In genomic region chr5:115491771-115492322, GRCm38 (mm10) we compare ENCODE assay signal across 7 mouse cellular contexts. TPM values are rescaled to one million over a fixed set of nuclear protein-coding genes. Genes with fewer than 3 reads are reported as not detected.
DNase-seq lines count a peak whose midpoint lies in the region; ATAC-seq and TF ChIP-seq lines count a peak whose summit lies in the region.

No protein-coding gene starts in this region.

- H3K4me2 ChIP-seq in forebrain, postnatal 0 days (ENCODE audit: low read depth): peak overlapping the region; percentile 45
- H3K4me2 ChIP-seq in hindbrain, embryonic 12.5 days (replicated peaks): peak overlapping the region; percentile 54
- H3K4me2 ChIP-seq in midbrain, postnatal 0 days (ENCODE audit: low read depth, low read length, poor library complexity, severe bottlenecking): peak overlapping the region; percentile 68

- H3K9me3 ChIP-seq in forebrain, postnatal 0 days (ENCODE audit: low read length): no peaks in the 10 kb centered on the region
- no peaks in the 10 kb centered on the region for H3K9me3 ChIP-seq in hindbrain, embryonic 12.5 days (replicated peaks)
- no peaks in the 10 kb centered on the region for H3K9me3 ChIP-seq in midbrain, postnatal 0 days (ENCODE audit: low read length)

- no peak for ATAC-seq in forebrain, postnatal 0 days
- no peak for ATAC-seq in hindbrain, embryonic 12.5 days (ENCODE audit: low FRiP score)
- no peak for ATAC-seq in midbrain, postnatal 0 days (ENCODE audit: low FRiP score)

- DNase-seq in MN1 (ENCODE audit: low spot score): peak; percentile 90
- no peak for DNase-seq in forebrain, postnatal 0 days
- DNase-seq in liver, adult 2 months (ENCODE audit: extremely low read depth, low read depth, low spot score): peak; percentile 43
- DNase-seq in midbrain, postnatal 0 days (ENCODE audit: low spot score): peak; percentile 33
- peak; percentile 30 to 51 for DNase-seq in thymus, postnatal 36 days

- 5% methylated on average over 28 of the region's 28 CpGs for WGBS in forebrain, postnatal 0 days
- WGBS in hindbrain, embryonic 12.5 days: 5% methylated on average over 28 of the region's 28 CpGs
- 7% methylated on average over 28 of the region's 28 CpGs for WGBS in liver, adult 2 months
- WGBS in midbrain, postnatal 0 days: 4% methylated on average over 28 of the region's 28 CpGs

- H3K4me3 ChIP-seq in bone marrow macrophage, adult 2 months (ENCODE audit: insufficient read depth, low read length): peak overlapping the region; percentile 43
- H3K4me3 ChIP-seq in forebrain, postnatal 0 days (ENCODE audit: low read depth, low read length): no peak overlapping the region
- H3K4me3 ChIP-seq in hindbrain, embryonic 12.5 days: peak overlapping the region; percentile 20
- H3K4me3 ChIP-seq in liver, adult 2 months (ENCODE audit: insufficient read depth, low read depth, low read length): no peak overlapping the region
- H3K4me3 ChIP-seq in midbrain, postnatal 0 days (ENCODE audit: low read depth, low read length): peak overlapping the region; percentile 23

- H3K4me1 ChIP-seq in bone marrow macrophage, adult 2 months (ENCODE audit: control insufficient read depth, insufficient read depth, low read length): peaks cover 16% of the 10 kb centered on the region
- H3K4me1 ChIP-seq in forebrain, postnatal 0 days (ENCODE audit: insufficient read depth): peaks cover 6% of the 10 kb centered on the region; the same call in 1 of the 2 replicates
- H3K4me1 ChIP-seq in hindbrain, embryonic 12.5 days: peaks cover 20% of the 10 kb centered on the region
- peaks cover 2% of the 10 kb centered on the region; the same call in 1 of the 2 replicates for H3K4me1 ChIP-seq in liver, adult 2 months (ENCODE audit: control insufficient read depth, insufficient read depth, low read length)
- peaks cover 6% of the 10 kb centered on the region; the same call in 1 of the 2 replicates for H3K4me1 ChIP-seq in midbrain, postnatal 0 days (ENCODE audit: insufficient read depth, low read length)

- no peak for TF ChIP-seq POLR2A in bone marrow macrophage, adult 2 months (IDR thresholded peaks at IDR 0.05; ENCODE audit: borderline replicate concordance, low read depth, low read length)
- TF ChIP-seq POLR2A in liver, adult 2 months (IDR thresholded peaks at IDR 0.05; ENCODE audit: extremely low read depth, insufficient read depth, low read length): no peak

- TF ChIP-seq CTCF in bone marrow macrophage, adult 2 months (IDR thresholded peaks at IDR 0.05; ENCODE audit: low read depth, low read length): no peak
- no peak for TF ChIP-seq CTCF in forebrain, postnatal 0 days (IDR thresholded peaks at IDR 0.05; ENCODE audit: low read depth)
- no peak for TF ChIP-seq CTCF in liver, adult 2 months (IDR thresholded peaks at IDR 0.05; ENCODE audit: low read depth, low read length)
- TF ChIP-seq CTCF in midbrain, postnatal 0 days (IDR thresholded peaks at IDR 0.05): no peak

- H3K27ac ChIP-seq in bone marrow macrophage, adult 2 months (ENCODE audit: insufficient read depth, low read depth, low read length): peak overlapping the region; percentile 25; the same call in 1 of the 2 replicates
- H3K27ac ChIP-seq in forebrain, postnatal 0 days (ENCODE audit: low read depth, low read length): no peak overlapping the region
- 0 out of 2 replicates have a peak overlapping the region, but pooled peaks have one; percentile 17 for H3K27ac ChIP-seq in hindbrain, embryonic 12.5 days
- H3K27ac ChIP-seq in liver, adult 2 months (replicated peaks; ENCODE audit: insufficient read depth, low read depth, low read length): no peak overlapping the region
- H3K27ac ChIP-seq in midbrain, postnatal 0 days (ENCODE audit: low read depth, low read length): no peak overlapping the region

- no peaks in the 10 kb centered on the region for H3K79me2 ChIP-seq in liver, adult 2 months (ENCODE audit: control insufficient read depth, insufficient read depth, low read length)

- no peaks in the 10 kb centered on the region for H3K27me3 ChIP-seq in forebrain, postnatal 0 days (ENCODE audit: insufficient read depth, low read length)
- H3K27me3 ChIP-seq in hindbrain, embryonic 12.5 days: no peaks in the 10 kb centered on the region; the same call in 1 of the 2 replicates
- H3K27me3 ChIP-seq in liver, adult 2 months (ENCODE audit: control insufficient read depth, insufficient read depth, low read length): no peaks in the 10 kb centered on the region
- H3K27me3 ChIP-seq in midbrain, postnatal 0 days (ENCODE audit: insufficient read depth, low read length): no peaks in the 10 kb centered on the region

- no peaks in the 10 kb centered on the region for H3K36me3 ChIP-seq in forebrain, postnatal 0 days (ENCODE audit: insufficient read depth)
- no peaks in the 10 kb centered on the region for H3K36me3 ChIP-seq in hindbrain, embryonic 12.5 days
- H3K36me3 ChIP-seq in liver, adult 2 months (ENCODE audit: control insufficient read depth, insufficient read depth, low read length): no peaks in the 10 kb centered on the region
- no peaks in the 10 kb centered on the region for H3K36me3 ChIP-seq in midbrain, postnatal 0 days (ENCODE audit: insufficient read depth, low read length)

- H3K9ac ChIP-seq in forebrain, postnatal 0 days: peak overlapping the region; percentile 23; the same call in 1 of the 2 replicates
- H3K9ac ChIP-seq in hindbrain, embryonic 12.5 days: 0 out of 2 replicates have a peak overlapping the region, but pooled peaks have one; percentile 20
- peak overlapping the region; percentile 3; the same call in 1 of the 2 replicates for H3K9ac ChIP-seq in liver, adult 2 months (ENCODE audit: low read depth, low read length)
- peak overlapping the region; percentile 61 for H3K9ac ChIP-seq in midbrain, postnatal 0 days (replicated peaks; ENCODE audit: low read length, poor library complexity, severe bottlenecking)

RNA-seq across cellular contexts. Expression of gene Sirt4, which starts 7.3 kb away (rescaled TPM):
- 15.6 and 17.8 TPM in 2 replicates for polyA plus RNA-seq in bone marrow macrophage, adult 2 months (2012; ENCODE audit: insufficient read depth, insufficient read length, missing spikeins)
- total RNA-seq in forebrain, postnatal 0 days (2014; rRNA removed): 34.5 and 36.3 TPM in 2 replicates
- polyA plus RNA-seq in forebrain, postnatal 0 days (2015; fragmentation: Nextera tagmentation; extraction: Ambion mirVana): 18.3 and 18.8 TPM in 2 replicates
- 23.1 and 24.7 TPM in 2 replicates for polyA plus RNA-seq in hindbrain, embryonic 12.5 days (2016; fragmentation: Nextera tagmentation; extraction: Ambion mirVana)
- total RNA-seq in liver, adult 2 months (2014; rRNA removed): 11.5 and 15.0 TPM in 2 replicates
- polyA plus RNA-seq in liver, adult 2 months (2012; rRNA removed): 26.1 and 26.6 TPM in 2 replicates
- 19.5 and 25.6 TPM in 2 replicates for total RNA-seq in midbrain, postnatal 0 days (2014; rRNA removed)
- polyA plus RNA-seq in midbrain, postnatal 0 days (2015; fragmentation: Nextera tagmentation; extraction: Ambion mirVana): 22.4 and 27.0 TPM in 2 replicates

RNA-seq across cellular contexts. Expression of gene Pxn, which starts 14.6 kb away (rescaled TPM):
- polyA plus RNA-seq in bone marrow macrophage, adult 2 months (2012; ENCODE audit: insufficient read depth, insufficient read length, missing spikeins): 109 and 121 TPM in 2 replicates
- 23.5 and 29.8 TPM in 2 replicates for total RNA-seq in forebrain, postnatal 0 days (2014; rRNA removed)
- polyA plus RNA-seq in forebrain, postnatal 0 days (2015; fragmentation: Nextera tagmentation; extraction: Ambion mirVana): 14.1 and 14.8 TPM in 2 replicates
- 34.0 and 39.2 TPM in 2 replicates for polyA plus RNA-seq in hindbrain, embryonic 12.5 days (2016; fragmentation: Nextera tagmentation; extraction: Ambion mirVana)
- total RNA-seq in liver, adult 2 months (2014; rRNA removed): 10.5 and 15.2 TPM in 2 replicates
- polyA plus RNA-seq in liver, adult 2 months (2012; rRNA removed): 33.6 and 40.2 TPM in 2 replicates
- 34.6 and 39.4 TPM in 2 replicates for total RNA-seq in midbrain, postnatal 0 days (2014; rRNA removed)
- polyA plus RNA-seq in midbrain, postnatal 0 days (2015; fragmentation: Nextera tagmentation; extraction: Ambion mirVana): 15.3 and 15.9 TPM in 2 replicates

RNA-seq across cellular contexts. Expression of gene Pla2g1b, which starts 25.8 kb away (rescaled TPM):
- polyA plus RNA-seq in bone marrow macrophage, adult 2 months (2012; ENCODE audit: insufficient read depth, insufficient read length, missing spikeins): not detected in 2 replicates
- total RNA-seq in forebrain, postnatal 0 days (2014; rRNA removed): not detected in 2 replicates
- not detected in 2 replicates for polyA plus RNA-seq in forebrain, postnatal 0 days (2015; fragmentation: Nextera tagmentation; extraction: Ambion mirVana)
- not detected in 2 replicates for polyA plus RNA-seq in hindbrain, embryonic 12.5 days (2016; fragmentation: Nextera tagmentation; extraction: Ambion mirVana)
- 0.40 and 2.7 TPM in 2 replicates for total RNA-seq in liver, adult 2 months (2014; rRNA removed)
- polyA plus RNA-seq in liver, adult 2 months (2012; rRNA removed): not detected in 2 replicates
- total RNA-seq in midbrain, postnatal 0 days (2014; rRNA removed): not detected in 2 replicates
- not detected in 2 replicates for polyA plus RNA-seq in midbrain, postnatal 0 days (2015; fragmentation: Nextera tagmentation; extraction: Ambion mirVana)

Comparison
In these comparisons a context has a peak if more than half of its experiments do, and no peak if none do; other contexts are left out.
1. H3K27ac ChIP-seq: peak in bone marrow macrophage, adult 2 months (single experiment) and hindbrain, embryonic 12.5 days (single experiment); none in forebrain, postnatal 0 days (single experiment), liver, adult 2 months (single experiment) and midbrain, postnatal 0 days (single experiment).
2. H3K4me3 ChIP-seq: peak in bone marrow macrophage, adult 2 months (single experiment), hindbrain, embryonic 12.5 days (single experiment) and midbrain, postnatal 0 days (single experiment); none in forebrain, postnatal 0 days (single experiment) and liver, adult 2 months (single experiment).
3. H3K9ac ChIP-seq: peak in every context shown above with its lines; median percentile 61 in midbrain, postnatal 0 days; 23 in forebrain, postnatal 0 days; 20 in hindbrain, embryonic 12.5 days; 3 in liver, adult 2 months.
4. Peak in every context shown above with its lines, with median percentiles within 50 percentile points of each other: H3K4me2 ChIP-seq.